9 mouse cellular contexts compared by ENCODE assay signal in the genomic region with DNA sequence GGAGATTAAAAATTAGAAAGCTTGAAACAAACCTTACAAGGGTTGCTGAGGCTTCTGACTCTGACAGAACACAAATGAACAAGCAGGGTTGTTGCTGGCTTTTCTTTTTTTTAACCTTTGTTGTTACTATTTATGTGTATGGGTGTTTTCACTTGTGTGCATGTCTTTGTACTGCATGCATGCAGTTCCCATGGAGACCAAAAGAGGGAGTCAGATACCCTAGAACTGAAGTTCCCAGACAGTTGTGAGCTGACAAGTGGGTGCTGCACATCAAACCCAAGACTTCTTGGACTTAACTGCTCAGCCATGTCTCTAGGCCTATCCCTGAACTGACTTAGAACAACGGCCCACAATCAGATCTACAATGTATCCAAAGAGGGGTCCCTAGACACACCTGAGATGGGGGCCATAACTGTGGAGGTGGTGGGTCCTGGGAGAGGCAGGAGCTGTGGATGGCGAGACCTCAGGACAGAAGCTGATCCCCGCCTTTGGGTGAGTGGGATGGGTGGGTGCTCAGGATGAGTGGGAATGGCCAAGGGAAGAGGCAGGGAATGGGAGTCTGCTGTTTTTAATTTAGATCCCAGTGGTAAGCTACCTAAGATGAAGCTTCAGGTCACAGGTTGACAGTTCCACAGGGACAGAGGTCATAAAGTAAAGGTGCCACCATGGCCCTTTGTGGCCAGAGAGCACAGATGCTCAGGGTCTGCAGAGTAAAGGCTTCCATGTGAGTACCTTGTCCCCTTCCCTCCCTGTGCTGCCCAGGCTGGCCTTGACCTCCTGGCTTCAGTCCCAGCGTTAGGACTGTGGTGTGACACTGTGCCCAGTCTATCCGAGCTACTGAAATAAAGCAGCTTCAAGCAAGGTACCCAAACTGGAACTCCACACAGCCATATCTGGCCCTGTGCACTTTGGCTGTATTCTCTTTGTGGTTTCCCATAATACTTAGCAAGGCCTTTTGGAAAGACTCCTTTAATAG.
A peak's percentile ranks its signal among the peaks of the same experiment; 100 is the strongest.
DNase-seq lines count a peak whose midpoint lies in the region; ATAC-seq and TF ChIP-seq lines count a peak whose summit lies in the region.
"Had no signal": no experiment of that assay in that cellular context is flagged by ENCODE, and none has a peak within 500 bp of the region (broad histone marks: within the 10 kb centered on the region; RNA-seq: fewer than 3 reads in every experiment).

No protein-coding gene starts in this region.

- peak; percentile 15 to 26 for DNase-seq in adrenal gland, postnatal 36 days
- no peak for DNase-seq in adrenal gland, adult 8-10 months
- DNase-seq in lung, postnatal 14 days, result no peak
- DNase-seq in frontal cortex, postnatal 10 days (ENCODE audit: low spot score in 2 of 2), result no peak
- no peak for DNase-seq in cerebellum, postnatal 4 days (ENCODE audit: low spot score in 2 of 2)

- 79% methylated on average over 5 of the region's 5 CpGs for WGBS in lung, embryonic 16.5 days
- WGBS in heart, embryonic 15.5 days, result 74% methylated on average over 5 of the region's 5 CpGs
- WGBS in olfactory bulb, adult 2 months, result 85% methylated on average over 5 of the region's 5 CpGs

- no peak overlapping the region for H3K4me2 ChIP-seq in lung, embryonic 16.5 days (ENCODE audit: low read depth, low read length)
- peak overlapping the region; percentile 40; the same call in 1 of the 2 replicates for H3K4me2 ChIP-seq in heart, embryonic 15.5 days

- H3K4me3 ChIP-seq in lung, embryonic 16.5 days (ENCODE audit: low read length), result no peak overlapping the region
- no peak overlapping the region for H3K4me3 ChIP-seq in heart, embryonic 15.5 days
- H3K4me3 ChIP-seq in olfactory bulb, adult 2 months (ENCODE audit: insufficient read depth, low read depth, low read length), result no peak overlapping the region
- H3K4me3 ChIP-seq: erythroblast, embryonic 14.5 days had no signal

- no peak for TF ChIP-seq POLR2A in olfactory bulb, adult 2 months (IDR thresholded peaks at IDR 0.05; ENCODE audit: insufficient read depth, low read depth, low read length)

- H3K4me1 ChIP-seq in lung, embryonic 16.5 days (replicated peaks; ENCODE audit: control insufficient read depth, insufficient read depth, low read length), result peaks cover 30% of the 10 kb centered on the region
- peaks cover 72% of the 10 kb centered on the region for H3K4me1 ChIP-seq in heart, embryonic 15.5 days (replicated peaks)
- peaks cover 36% of the 10 kb centered on the region for H3K4me1 ChIP-seq in olfactory bulb, adult 2 months (ENCODE audit: control insufficient read depth, insufficient read depth, low read length)

- no peaks in the 10 kb centered on the region for H3K9me3 ChIP-seq in lung, embryonic 16.5 days (ENCODE audit: control insufficient read depth, low read length)
- H3K9me3 ChIP-seq in heart, embryonic 15.5 days (replicated peaks), result no peaks in the 10 kb centered on the region

- H3K36me3 ChIP-seq in lung, embryonic 16.5 days (ENCODE audit: control insufficient read depth, insufficient read depth, low read length), result no peaks in the 10 kb centered on the region
- H3K36me3 ChIP-seq in heart, embryonic 15.5 days, result no peaks in the 10 kb centered on the region

- no peak for TF ChIP-seq CTCF in olfactory bulb, adult 2 months (IDR thresholded peaks at IDR 0.05; ENCODE audit: insufficient read depth, low read depth, low read length)

- no peak for ATAC-seq in lung, embryonic 16.5 days (ENCODE audit: low read depth)
- peak; percentile 2; the same call in 1 of the 2 replicates for ATAC-seq in heart, embryonic 15.5 days (replicated peaks; ENCODE audit: insufficient number of reproducible peaks, insufficient read depth, low FRiP score, low read depth)

- peak overlapping the region; percentile 10 for H3K27ac ChIP-seq in lung, embryonic 16.5 days (ENCODE audit: low read length)
- peak overlapping the region; percentile 95 for H3K27ac ChIP-seq in heart, embryonic 15.5 days
- peak overlapping the region; percentile 29; the same call in 1 of the 2 replicates for H3K27ac ChIP-seq in olfactory bulb, adult 2 months (ENCODE audit: insufficient read depth, low read depth, low read length)

- H3K9ac ChIP-seq in lung, embryonic 16.5 days (ENCODE audit: low read length), result no peak overlapping the region
- H3K9ac ChIP-seq in heart, embryonic 15.5 days, result 0 out of 2 replicates have a peak overlapping the region, but pooled peaks have one; percentile 4

- no peaks in the 10 kb centered on the region for H3K27me3 ChIP-seq in lung, embryonic 16.5 days (ENCODE audit: control insufficient read depth, insufficient read depth, low read depth, low read length)
- H3K27me3 ChIP-seq in heart, embryonic 15.5 days, result no peaks in the 10 kb centered on the region

Comparison
In these comparisons a context has a peak if more than half of its experiments do, and no peak if none do; other contexts are left out.
1. DNase-seq: peak in adrenal gland, postnatal 36 days (2 of 2); none in adrenal gland, adult 8-10 months (single experiment), lung, postnatal 14 days (single experiment), frontal cortex, postnatal 10 days (0 of 2) and cerebellum, postnatal 4 days (0 of 2).
2. H3K27ac ChIP-seq: peak in every context shown above with its lines; median percentile 95 in heart, embryonic 15.5 days; 29 in olfactory bulb, adult 2 months; 10 in lung, embryonic 16.5 days.